Mouse (Mus musculus): Measurements from ENCODE around the gene Pou5f2.
A peak's percentile ranks its signal among the peaks of the same experiment; 100 is the strongest.

Gene Pou5f2

GRCm38 (mm10) chr13:78024683-78025294 lies at the start of gene Pou5f2:
Gene Pou5f2 (plus strand): TSS chr13:78024902.
- DNase-seq (ENCODE audit: low read depth, low spot score), result no peak

- no peak for DNase-seq (ENCODE audit: low read depth, low spot score)
Observed at GRCm38 (mm10) chr13:77976248-77976647, 48.5 kb upstream of the Pou5f2 start.

- DNase-seq (ENCODE audit: low read depth, low spot score), result no peak
Observed at GRCm38 (mm10) chr13:77977121-77977520, 47.6 kb upstream of the Pou5f2 start.

GRCm38 (mm10) chr13:77982105-77982851 lies 42.4 kb upstream of the Pou5f2 start:
- DNase-seq (ENCODE audit: low read depth, low spot score), result peak; percentile 69

- DNase-seq (ENCODE audit: low read depth, low spot score), result no peak
Observed at GRCm38 (mm10) chr13:77982852-77983202, 41.9 kb upstream of the Pou5f2 start.

- no peak for DNase-seq (ENCODE audit: low read depth, low spot score)
Observed at GRCm38 (mm10) chr13:77991189-77991886, 33.4 kb upstream of the Pou5f2 start.

GRCm38 (mm10) chr13:78004649-78005048 lies 20.1 kb upstream of the Pou5f2 start:
- DNase-seq (ENCODE audit: low read depth, low spot score), result no peak

GRCm38 (mm10) chr13:78005344-78005743 lies 19.4 kb upstream of the Pou5f2 start:
- DNase-seq (ENCODE audit: low read depth, low spot score), result no peak

- DNase-seq (ENCODE audit: low read depth, low spot score), result peak; percentile 91
Observed at GRCm38 (mm10) chr13:78010176-78010575, 14.5 kb upstream of the Pou5f2 start.

- DNase-seq (ENCODE audit: low read depth, low spot score), result peak; percentile 69
Observed at GRCm38 (mm10) chr13:78032821-78033220, 8.1 kb downstream of the Pou5f2 start.

GRCm38 (mm10) chr13:78037203-78037602 lies 12.5 kb downstream of the Pou5f2 start:
- no peak for DNase-seq (ENCODE audit: low read depth, low spot score)

GRCm38 (mm10) chr13:78043203-78043602 lies 18.5 kb downstream of the Pou5f2 start:
- no peak for DNase-seq (ENCODE audit: low read depth, low spot score)

- DNase-seq (ENCODE audit: low read depth, low spot score), result no peak
Observed at GRCm38 (mm10) chr13:78045116-78045515, 20.4 kb downstream of the Pou5f2 start.

Data from 3T3-L1 (cell line).